Mouse (Mus musculus) cerebellum, adult 11 months (tissue): ENCODE measurements around the gene Hspa1a.
"Not testable (repeated sequence)": the region's sequence is repeated elsewhere in the genome, so short reads cannot be mapped to it uniquely, and the experiment has no call there.

Source experiments
- DNase-seq: peaks from one replicate; pipeline ENCODE4 v3.0.0; 2022

Gene Hspa1a

GRCm38 (mm10) chr17:34962841-34963240 is 9.1 kb downstream of the Hspa1a start:
- no peak for DNase-seq

- no peak for DNase-seq
Measured at GRCm38 (mm10) chr17:34962125-34962524, 9.8 kb downstream of the Hspa1a start.

- no peak for DNase-seq
Measured at GRCm38 (mm10) chr17:34960702-34961493, 11.1 kb downstream of the Hspa1a start.

- no peak for DNase-seq
Measured at GRCm38 (mm10) chr17:34959881-34960515, 12.0 kb downstream of the Hspa1a start.

- peak; percentile 69 for DNase-seq
Measured at GRCm38 (mm10) chr17:34959130-34959778, 12.7 kb downstream of the Hspa1a start, which contains the start of gene Hspa1b. Gene Hspa1b (minus strand): TSS chr17:34959238.

- DNase-seq = not testable (repeated sequence)
Measured at GRCm38 (mm10) chr17:34958734-34959129, 13.2 kb downstream of the Hspa1a start.

- DNase-seq = not testable (repeated sequence)
Measured at GRCm38 (mm10) chr17:34957966-34958365, 14.0 kb downstream of the Hspa1a start.

- not testable (repeated sequence) for DNase-seq
Measured at GRCm38 (mm10) chr17:34957291-34957690, 14.7 kb downstream of the Hspa1a start.

- no peak for DNase-seq
Measured at GRCm38 (mm10) chr17:34956340-34956739, 15.6 kb downstream of the Hspa1a start.

- no peak for DNase-seq
Measured at GRCm38 (mm10) chr17:34955884-34956283, 16.1 kb downstream of the Hspa1a start.

GRCm38 (mm10) chr17:34954831-34955230 is 17.1 kb downstream of the Hspa1a start:
- DNase-seq = no peak

GRCm38 (mm10) chr17:34953904-34954303 is 18.1 kb downstream of the Hspa1a start:
- DNase-seq = no peak

GRCm38 (mm10) chr17:34953258-34953657 is 18.7 kb downstream of the Hspa1a start:
- DNase-seq = no peak

GRCm38 (mm10) chr17:34952378-34953040 is 19.4 kb downstream of the Hspa1a start:
- peak; percentile 74 for DNase-seq

- DNase-seq = peak; percentile 58
Measured at GRCm38 (mm10) chr17:34951636-34952377, 20.1 kb downstream of the Hspa1a start.

GRCm38 (mm10) chr17:34950514-34951455 is 21.2 kb downstream of the Hspa1a start:
- DNase-seq = no peak

- DNase-seq = no peak
Measured at GRCm38 (mm10) chr17:34949553-34949969, 22.4 kb downstream of the Hspa1a start.

- DNase-seq = not testable (repeated sequence)
Measured at GRCm38 (mm10) chr17:34948721-34949552, 23.0 kb downstream of the Hspa1a start.

- DNase-seq = no peak
Measured at GRCm38 (mm10) chr17:34947606-34948005, 24.4 kb downstream of the Hspa1a start.

GRCm38 (mm10) chr17:34946486-34947140 is 25.3 kb downstream of the Hspa1a start:
- no peak for DNase-seq
